Mouse (Mus musculus) liver, embryonic 15.5 days (tissue): Measurements from ENCODE around the gene Stx3. TPM values are rescaled to one million over a fixed set of nuclear protein-coding genes. Genes with fewer than 3 reads are reported as not detected.

Experiments used
- ATAC-seq: fragments of 200-750 bp; cut with Nextera tagmentation; 2 replicates; pipeline ENCODE4 v1.8.0; 2017; ENCODE audit warnings: moderate number of reproducible peaks, mild to moderate bottlenecking, moderate library complexity; ENCODE audit not compliant: insufficient read depth
- H3K27ac ChIP-seq: fragments of 300-500 bp; sonication (generic); replicated peaks from 2 replicates; pipeline ENCODE4 v1.5.1; 2015; ENCODE audit warnings: mild to moderate bottlenecking, inconsistent platforms
- H3K27me3 ChIP-seq: fragments of 300-500 bp; sonication (generic); 2 replicates; pipeline ENCODE4 v1.6.1; 2015; ENCODE audit warnings: mild to moderate bottlenecking, inconsistent platforms
- H3K36me3 ChIP-seq: fragments of 300-500 bp; sonication (generic); replicated peaks from 2 replicates; pipeline ENCODE4 v1.6.1; 2015; ENCODE audit warnings: moderate library complexity, mild to moderate bottlenecking, inconsistent platforms
- H3K4me1 ChIP-seq: fragments of 300-500 bp; sonication (generic); replicated peaks from 2 replicates; pipeline ENCODE4 v1.6.1; 2015; ENCODE audit warnings: inconsistent platforms
- H3K4me2 ChIP-seq: fragments of 300-500 bp; sonication (generic); 2 replicates; pipeline ENCODE4 v1.6.1; 2015; ENCODE audit warnings: moderate library complexity, mild to moderate bottlenecking, inconsistent platforms
- H3K4me3 ChIP-seq: fragments of 300-500 bp; sonication (generic); replicated peaks from 2 replicates; pipeline ENCODE4 v1.5.1; 2015; ENCODE audit warnings: mild to moderate bottlenecking, inconsistent platforms
- H3K9ac ChIP-seq: fragments of 300-500 bp; sonication (generic); 2 replicates; pipeline ENCODE4 v1.6.1; 2015; ENCODE audit warnings: moderate library complexity, mild to moderate bottlenecking, inconsistent platforms
- H3K9me3 ChIP-seq: fragments of 300-500 bp; sonication (generic); replicated peaks from 2 replicates; pipeline ENCODE4 v1.6.1; 2016; ENCODE audit warnings: inconsistent platforms
- WGBS: fragments of 180-500 bp; shearing (Covaris S2); methylation state at CpG from one replicate; pipeline ENCODE4 v1.1.7; 2015; ENCODE audit warnings: mixed read lengths; ENCODE audit not compliant: insufficient replicate concordance; 5-methylcytosine and 5-hydroxymethylcytosine counted together
- polyA plus RNA-seq: library from polyadenylated mRNA; unstranded; fragments of >200 nt; fragmentation: Nextera tagmentation; extraction: Ambion mirVana; gene quantifications from 2 replicates; pipeline ENCODE4 v1.2.1, GENCODE M21; 2015

The Stx3 gene
- polyA plus RNA-seq, 1 experiment from 2014 or later, result 1.7 TPM

DNA sequence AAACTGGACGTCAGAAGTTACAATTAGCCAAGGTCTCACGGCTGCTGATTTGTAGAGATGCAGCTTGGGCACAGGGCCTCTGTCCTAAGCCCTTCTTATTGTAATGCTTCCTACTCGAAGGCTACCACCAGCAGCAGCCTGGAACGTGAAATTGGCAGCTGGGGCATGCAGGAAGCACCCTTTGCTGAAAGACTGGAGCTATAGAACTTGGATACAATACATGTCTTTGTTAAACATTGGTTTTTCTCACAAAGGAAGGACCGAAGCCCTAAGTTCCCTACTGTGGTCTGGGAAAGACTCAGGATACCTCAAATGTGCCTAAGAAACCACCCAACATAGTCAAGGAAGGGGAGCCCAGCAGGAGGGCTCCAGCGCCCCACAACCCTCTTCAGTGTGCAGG is 11.4 kb downstream of the Stx3 start:
- 28% methylated on average over 6 of the region's 6 CpGs for WGBS
- H3K4me1 ChIP-seq, result no peaks in the 10 kb centered on the region; the same call in 1 of the 2 replicates
- H3K9ac ChIP-seq, result no peak overlapping the region
- no peaks in the 10 kb centered on the region for H3K36me3 ChIP-seq
- no peak overlapping the region for H3K27ac ChIP-seq
- no peaks in the 10 kb centered on the region for H3K9me3 ChIP-seq
- no peak for ATAC-seq
- no peak overlapping the region for H3K4me3 ChIP-seq
- no peak overlapping the region for H3K4me2 ChIP-seq
- H3K27me3 ChIP-seq, result no peaks in the 10 kb centered on the region

DNA sequence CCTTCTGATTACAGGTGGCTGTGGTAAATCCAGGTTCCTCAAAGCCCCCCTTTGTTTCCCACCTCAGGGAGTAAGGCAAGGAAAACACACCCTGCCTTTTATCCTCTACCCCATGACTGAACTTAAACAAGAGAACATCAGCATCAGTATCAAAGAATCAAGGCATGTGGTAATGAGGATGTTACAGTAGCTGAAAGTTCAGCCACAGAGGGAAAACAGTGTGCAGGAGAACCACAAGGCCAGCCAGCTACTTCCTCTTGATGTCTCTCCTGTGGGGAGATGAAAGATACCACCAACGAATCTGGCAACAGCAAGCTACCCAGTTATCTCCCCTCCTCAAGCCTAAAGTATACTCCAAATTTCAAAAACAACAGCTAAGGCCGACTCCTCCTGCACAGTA is 12.0 kb downstream of the Stx3 start:
- H3K4me1 ChIP-seq, result no peaks in the 10 kb centered on the region; the same call in 1 of the 2 replicates
- no peak overlapping the region for H3K4me3 ChIP-seq

DNA sequence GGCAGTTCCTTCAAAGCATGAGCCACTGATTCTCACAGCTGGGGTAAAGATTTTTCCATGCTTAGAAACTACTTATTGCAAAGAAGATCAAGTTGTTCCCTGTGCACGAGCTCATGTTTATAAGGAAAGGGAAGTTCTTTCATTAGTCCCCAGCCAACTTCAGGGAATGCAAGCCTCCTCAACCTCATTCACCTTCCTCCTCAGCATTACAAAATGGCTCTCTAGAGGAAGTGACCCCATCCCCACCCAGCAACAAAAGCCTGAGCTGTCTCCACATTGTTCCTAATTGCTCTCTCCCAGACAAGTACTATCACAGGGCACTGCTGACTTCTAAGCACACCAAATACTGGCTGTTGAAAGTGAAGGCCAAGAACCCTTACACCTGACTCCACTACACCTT is 14.8 kb downstream of the Stx3 start:
- Histone ChIP-seq H3K36me3 (no peaks in the 10 kb centered on the region), H3K9me3 (no peaks in the 10 kb centered on the region), H3K9ac (no peak overlapping the region), H3K4me2 (no peak overlapping the region), H3K4me1 (no peaks in the 10 kb centered on the region; the same call in 1 of the 2 replicates), H3K4me3 (no peak overlapping the region), H3K27me3 (no peaks in the 10 kb centered on the region), H3K27ac (no peak overlapping the region)
- ATAC-seq, result no peak
- WGBS, result 27% methylated on average over 1 of the region's 1 CpGs

More for the DNA sequence above, 12.0 kb downstream of the Stx3 start:
- H3K9ac ChIP-seq, result no peak overlapping the region
- H3K27ac ChIP-seq, result no peak overlapping the region
- H3K9me3 ChIP-seq, result no peaks in the 10 kb centered on the region
- no peaks in the 10 kb centered on the region for H3K27me3 ChIP-seq
- ATAC-seq, result no peak
- H3K4me2 ChIP-seq, result no peak overlapping the region
- WGBS, result 4% methylated on average over 2 of the region's 2 CpGs
- H3K36me3 ChIP-seq, result no peaks in the 10 kb centered on the region

GRCm38 (mm10) chr19:11800531-11801315 is 18.5 kb downstream of the Stx3 start:
- Histone ChIP-seq H3K9ac (no peak overlapping the region), H3K4me3 (no peak overlapping the region), H3K27ac (no peak overlapping the region), H3K36me3 (no peaks in the 10 kb centered on the region), H3K9me3 (no peaks in the 10 kb centered on the region), H3K4me2 (no peak overlapping the region), H3K27me3 (no peaks in the 10 kb centered on the region), H3K4me1 (no peaks in the 10 kb centered on the region)
- WGBS, result 66% methylated on average over 8 of the region's 8 CpGs
- ATAC-seq, result no peak

DNA sequence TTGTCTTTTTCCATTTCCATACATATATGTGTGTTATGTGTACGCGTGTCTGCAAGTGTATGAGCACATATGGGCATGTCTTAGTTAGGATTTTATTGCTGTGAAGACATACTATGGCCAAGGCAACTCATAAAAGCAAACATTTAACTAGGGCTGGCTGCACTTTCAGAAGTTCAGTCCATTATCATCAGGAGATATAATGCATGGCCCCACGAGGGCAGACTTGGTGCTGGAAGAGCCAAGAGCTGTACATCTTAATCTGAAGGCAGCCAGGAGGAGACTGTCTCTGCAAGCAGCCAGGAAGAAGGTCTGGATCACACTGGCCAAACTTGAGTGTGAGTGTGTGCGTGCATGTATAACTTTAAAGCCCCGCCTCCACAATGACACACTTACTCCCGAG is 24.8 kb downstream of the Stx3 start:
- ATAC-seq, result no peak
- Histone ChIP-seq H3K9ac (no peak overlapping the region), H3K4me2 (no peak overlapping the region), H3K9me3 (no peaks in the 10 kb centered on the region), H3K4me3 (no peak overlapping the region), H3K27ac (no peak overlapping the region), H3K27me3 (no peaks in the 10 kb centered on the region), H3K36me3 (no peaks in the 10 kb centered on the region), H3K4me1 (no peaks in the 10 kb centered on the region)
- WGBS, result 55% methylated on average over 6 of the region's 6 CpGs

DNA sequence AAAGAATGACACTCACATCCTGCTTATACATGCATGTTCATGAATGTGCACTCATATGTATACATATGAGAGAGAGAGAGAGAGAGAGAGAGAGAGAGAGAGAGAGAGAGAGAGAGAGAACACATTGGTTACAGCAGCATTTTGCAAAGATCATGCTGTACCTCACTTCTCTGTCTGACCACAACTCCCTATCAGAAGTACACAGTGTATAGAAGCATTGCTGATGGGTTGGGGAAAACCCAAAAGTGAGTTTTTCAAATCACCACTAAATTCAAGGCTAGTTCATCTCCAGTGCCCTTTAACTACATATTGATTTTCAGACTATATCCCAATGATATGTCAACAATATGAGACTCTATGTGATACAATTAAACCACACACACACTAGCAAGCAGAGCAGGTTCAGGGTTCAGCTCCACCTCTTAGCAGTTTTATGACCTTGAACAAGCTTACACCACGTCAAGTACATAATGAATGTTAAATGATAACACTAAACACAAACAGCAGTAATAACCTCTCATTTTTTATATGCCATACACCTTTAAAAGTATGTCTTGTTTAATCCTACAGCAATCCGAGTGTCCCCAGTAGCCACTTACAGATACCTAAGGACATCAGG is 25.4 kb downstream of the Stx3 start:
- H3K4me3 ChIP-seq, result no peak overlapping the region
- H3K27me3 ChIP-seq, result no peaks in the 10 kb centered on the region
- H3K9ac ChIP-seq, result no peak overlapping the region
- ATAC-seq, result no peak
- no peaks in the 10 kb centered on the region for H3K36me3 ChIP-seq
- no peak overlapping the region for H3K4me2 ChIP-seq
- WGBS, result 48% methylated on average over 2 of the region's 2 CpGs
- no peaks in the 10 kb centered on the region for H3K4me1 ChIP-seq
- H3K9me3 ChIP-seq, result no peaks in the 10 kb centered on the region
- H3K27ac ChIP-seq, result no peak overlapping the region

DNA sequence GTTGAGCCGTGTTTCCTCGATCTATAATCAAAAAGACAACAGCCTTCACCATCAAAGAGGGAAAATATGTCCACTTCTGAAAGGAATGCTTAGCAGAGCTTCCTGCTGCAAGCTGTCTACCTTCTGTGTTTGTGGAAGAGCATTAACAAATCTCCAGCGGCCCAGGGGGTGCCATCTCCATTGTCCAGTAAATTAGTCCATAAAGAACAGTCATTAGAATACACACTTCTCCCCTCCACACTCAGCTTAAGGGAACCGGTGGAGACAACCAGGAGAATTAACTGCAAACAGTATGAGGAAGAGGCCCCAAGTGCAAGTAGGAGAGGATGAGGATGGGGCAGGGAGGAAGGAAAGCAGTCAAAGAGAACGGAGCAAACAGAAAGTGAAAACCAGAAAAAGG is 27.4 kb downstream of the Stx3 start:
- no peaks in the 10 kb centered on the region for H3K4me1 ChIP-seq
- ATAC-seq, result no peak
- no peaks in the 10 kb centered on the region for H3K9me3 ChIP-seq
- 43% methylated on average over 5 of the region's 5 CpGs for WGBS
- H3K4me3 ChIP-seq, result no peak overlapping the region
- H3K36me3 ChIP-seq, result no peaks in the 10 kb centered on the region
- no peak overlapping the region for H3K9ac ChIP-seq
- no peak overlapping the region for H3K4me2 ChIP-seq
- no peaks in the 10 kb centered on the region for H3K27me3 ChIP-seq
- H3K27ac ChIP-seq, result no peak overlapping the region

DNA sequence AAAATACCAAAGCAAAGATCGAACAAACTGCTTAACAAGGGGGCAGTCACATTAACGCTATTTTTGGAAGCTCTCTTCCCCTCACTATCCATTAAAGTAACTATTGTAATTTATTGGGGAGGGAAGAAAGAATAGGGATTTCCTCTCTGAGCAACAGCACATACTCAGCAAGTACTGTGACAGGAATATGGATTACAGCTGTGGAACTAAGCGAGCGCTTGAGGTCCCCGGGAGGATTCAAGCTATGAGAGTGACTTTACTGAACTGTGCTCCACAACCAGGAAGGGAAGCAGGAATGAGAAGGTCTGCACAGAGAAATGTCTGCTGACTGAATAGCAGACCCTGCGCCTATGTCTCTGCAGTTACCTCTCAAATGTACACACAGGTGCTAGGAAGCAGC is 30.3 kb downstream of the Stx3 start:
- no peaks in the 10 kb centered on the region for H3K4me1 ChIP-seq
- H3K27me3 ChIP-seq, result no peaks in the 10 kb centered on the region
- no peaks in the 10 kb centered on the region for H3K9me3 ChIP-seq
- no peak overlapping the region for H3K9ac ChIP-seq
- 67% methylated on average over 6 of the region's 6 CpGs for WGBS
- no peak overlapping the region for H3K4me3 ChIP-seq
- no peak for ATAC-seq
- no peak overlapping the region for H3K27ac ChIP-seq
- no peaks in the 10 kb centered on the region for H3K36me3 ChIP-seq
- H3K4me2 ChIP-seq, result no peak overlapping the region

- H3K36me3 ChIP-seq, result no peaks in the 10 kb centered on the region
- no peak overlapping the region for H3K4me2 ChIP-seq
- no peak overlapping the region for H3K4me3 ChIP-seq
- ATAC-seq, result no peak
- H3K27me3 ChIP-seq, result no peaks in the 10 kb centered on the region
- 64% methylated on average over 6 of the region's 6 CpGs for WGBS
- no peaks in the 10 kb centered on the region for H3K4me1 ChIP-seq
- H3K27ac ChIP-seq, result no peak overlapping the region
- H3K9ac ChIP-seq, result no peak overlapping the region
- no peaks in the 10 kb centered on the region for H3K9me3 ChIP-seq
Measured at GRCm38 (mm10) chr19:11787826-11788225, 31.4 kb downstream of the Stx3 start.

GRCm38 (mm10) chr19:11785409-11786154 is 33.6 kb downstream of the Stx3 start:
- H3K9ac ChIP-seq, result no peak overlapping the region

DNA sequence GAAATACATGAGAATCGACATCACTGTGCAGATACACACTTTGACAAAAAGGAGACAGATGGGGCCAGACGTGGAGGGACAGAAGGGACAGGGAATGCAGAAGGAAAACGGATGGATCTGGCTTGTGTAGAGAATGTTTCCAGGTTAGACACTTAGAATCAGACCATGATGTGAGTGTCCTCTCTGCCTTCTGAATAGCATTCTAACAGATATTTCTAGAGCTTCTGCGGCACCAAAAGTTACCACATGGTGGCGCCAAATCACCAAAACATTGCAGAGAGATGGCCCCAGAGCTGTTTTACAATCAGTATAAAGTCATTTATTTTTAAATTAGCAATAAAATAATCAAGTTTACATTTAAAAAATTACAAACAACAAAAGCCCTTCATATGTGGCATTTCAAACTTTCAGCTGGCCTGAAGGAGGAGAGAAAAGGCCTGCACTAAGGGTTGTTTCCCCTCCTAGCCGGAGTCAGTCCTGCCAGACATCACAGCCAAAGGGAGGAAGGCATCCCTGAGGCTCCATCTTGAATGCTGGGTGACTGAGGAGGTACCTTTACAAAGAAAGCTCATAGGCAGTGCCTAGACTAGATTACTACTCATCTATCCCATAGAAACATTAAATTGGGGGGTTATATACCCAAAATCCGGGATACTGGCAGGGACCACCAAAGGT is 41.9 kb downstream of the Stx3 start:
- WGBS, result 54% methylated on average over 7 of the region's 7 CpGs
- Histone ChIP-seq H3K4me1 (no peaks in the 10 kb centered on the region), H3K36me3 (peaks cover 34% of the 10 kb centered on the region), H3K27ac (no peak overlapping the region), H3K4me3 (no peak overlapping the region), H3K27me3 (no peaks in the 10 kb centered on the region), H3K9me3 (no peaks in the 10 kb centered on the region), H3K9ac (no peak overlapping the region), H3K4me2 (no peak overlapping the region)
- ATAC-seq, result no peak

More at GRCm38 (mm10) chr19:11785409-11786154, 33.6 kb downstream of the Stx3 start:
- H3K9me3 ChIP-seq, result no peaks in the 10 kb centered on the region
- H3K36me3 ChIP-seq, result no peaks in the 10 kb centered on the region
- 73% methylated on average over 14 of the region's 14 CpGs for WGBS
- H3K27ac ChIP-seq, result no peak overlapping the region
- H3K4me3 ChIP-seq, result no peak overlapping the region
- ATAC-seq, result no peak
- no peak overlapping the region for H3K4me2 ChIP-seq
- no peaks in the 10 kb centered on the region for H3K27me3 ChIP-seq
- H3K4me1 ChIP-seq, result no peaks in the 10 kb centered on the region
